Mouse (Mus musculus) B cell, adult 2 months (primary cell): ENCODE measurements around the gene Olfr1475.
"Not testable (repeated sequence)": the region's sequence is repeated elsewhere in the genome, so short reads cannot be mapped to it uniquely, and the experiment has no call there.

ENCODE experiments used
- DNase-seq, 2 experiments: peaks; one replicate each; pipeline ENCODE4 v3.0.0; 2022

The Olfr1475 gene

DNA sequence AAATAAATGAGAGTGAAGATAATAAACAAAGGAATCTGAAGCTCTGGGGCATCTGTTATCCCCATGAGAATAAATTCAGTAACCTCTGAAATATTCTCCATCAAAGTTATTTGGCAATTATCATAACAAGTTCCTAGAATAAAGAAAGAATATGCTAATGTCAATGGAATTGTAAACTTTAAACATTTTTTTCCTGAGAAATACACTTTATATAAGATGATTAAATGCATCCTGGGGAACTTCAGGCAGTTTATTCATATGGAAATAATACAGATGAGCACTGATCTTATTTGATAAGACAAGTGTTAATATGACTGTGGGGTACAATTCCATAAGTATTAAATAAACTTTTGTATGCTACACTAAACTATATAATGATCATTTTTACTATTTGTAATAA, at the start of gene Olfr1475:
Olfr1475 (minus strand) TSS at position 101 of the 400 bp plus-strand sequence.
- no peak for DNase-seq

DNA sequence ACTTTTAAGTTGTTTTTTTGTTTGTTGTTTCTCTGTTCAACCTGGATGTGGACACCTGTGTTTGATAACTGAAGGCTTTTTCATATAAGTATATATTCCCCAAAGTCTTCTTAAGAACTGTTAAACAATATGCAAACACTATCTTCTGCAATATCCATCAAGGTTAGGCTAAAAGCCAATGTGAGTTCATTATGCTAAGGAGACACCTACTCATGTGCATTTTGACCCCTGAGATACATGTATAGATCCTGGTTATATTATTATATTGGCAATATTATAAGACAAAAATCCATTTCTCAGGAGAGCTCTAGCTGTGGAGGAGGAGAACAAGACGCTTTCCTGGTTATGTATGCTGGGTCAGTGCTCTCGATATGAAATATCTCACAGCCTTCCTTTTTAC, 47.6 kb upstream of the Olfr1475 start, which contains the start of gene Olfr1480:
Olfr1480 (plus strand) TSS at position 301 of the 400 bp plus-strand sequence.
- DNase-seq = no peak

DNA sequence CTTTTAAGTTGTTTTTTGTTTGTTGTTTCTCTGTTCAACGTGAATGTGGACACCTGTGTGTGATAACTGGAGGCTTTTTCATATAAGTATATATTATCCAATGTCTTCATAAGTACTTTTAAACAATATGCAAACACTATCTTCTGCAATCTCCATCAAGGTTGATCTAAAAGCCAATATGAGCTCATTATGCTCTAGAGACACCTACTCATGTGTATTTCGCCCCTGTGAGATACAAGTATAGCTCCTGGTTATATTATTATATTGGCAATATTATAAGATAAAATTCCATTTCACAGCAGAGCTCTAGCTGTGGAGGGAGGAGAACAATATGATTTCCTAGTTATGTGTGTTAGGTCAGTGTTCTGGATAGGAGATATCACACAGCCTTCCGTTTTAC, 20.2 kb upstream of the Olfr1475 start, which contains the start of gene Olfr1477:
Olfr1477 (plus strand) TSS at position 301 of the 400 bp plus-strand sequence.
- DNase-seq = no peak

DNA sequence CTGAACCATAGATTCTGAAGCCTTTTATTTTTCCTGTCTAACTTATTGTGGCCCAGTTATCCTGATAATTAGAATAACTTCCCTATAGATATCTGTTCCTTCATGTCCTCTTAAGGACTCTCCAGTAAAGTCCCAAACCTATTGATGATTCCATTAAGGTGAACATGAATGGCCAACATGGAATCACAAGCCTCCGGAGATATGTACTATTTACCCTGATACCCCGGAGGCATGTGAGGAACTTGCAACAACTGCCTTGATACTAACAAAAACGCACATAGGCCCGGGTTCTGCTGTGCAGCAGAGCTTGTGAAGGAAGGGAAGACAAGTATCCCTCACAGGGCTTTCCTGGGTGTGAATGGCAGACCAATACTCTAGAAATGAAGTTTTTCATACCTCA, 10.7 kb downstream of the Olfr1475 start, which contains the start of gene Olfr1474:
Olfr1474 (plus strand) TSS at position 301 of the 400 bp plus-strand sequence.
- DNase-seq = not testable (repeated sequence)

DNA sequence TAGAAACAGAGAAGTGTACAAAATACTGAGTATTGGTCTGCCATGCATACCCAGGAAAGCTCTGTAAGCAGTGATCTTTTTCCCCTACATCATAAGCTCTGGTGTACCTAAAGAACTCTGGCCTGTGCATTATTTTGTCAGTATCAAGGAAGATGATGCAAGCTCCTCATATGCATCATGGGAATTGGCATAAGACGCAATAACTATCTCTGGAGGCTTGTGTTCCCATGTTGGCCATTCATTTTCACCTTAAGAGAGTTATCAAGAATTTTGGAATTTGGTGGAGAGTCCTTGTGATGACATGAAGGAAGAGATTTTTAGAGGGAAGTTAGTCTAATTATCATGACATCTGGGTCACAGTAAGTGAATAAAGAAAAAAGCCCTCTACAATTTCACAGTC, 24.0 kb downstream of the Olfr1475 start, which contains the start of gene Olfr1472:
Olfr1472 (minus strand) TSS at position 101 of the 400 bp plus-strand sequence.
- DNase-seq = no peak

DNA sequence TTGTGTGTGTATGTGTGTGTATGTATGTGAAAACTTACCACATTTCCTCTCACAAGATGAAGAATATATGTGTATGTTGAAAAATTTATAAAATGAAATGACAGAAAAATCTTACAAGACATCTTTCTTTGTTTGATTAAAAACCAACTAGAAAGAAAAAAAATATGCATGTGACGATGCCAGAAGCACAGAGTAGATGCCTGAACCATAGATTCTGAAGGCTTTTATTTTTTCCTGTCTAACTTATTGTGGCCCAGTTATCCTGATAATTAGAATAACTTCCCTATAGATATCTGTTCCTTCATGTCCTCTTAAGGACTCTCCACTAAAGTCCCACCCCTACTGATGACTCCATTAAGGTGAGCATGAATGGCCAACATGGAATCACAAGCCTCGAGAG, 36.9 kb downstream of the Olfr1475 start, which contains the start of gene Olfr1471:
Olfr1471 (plus strand) TSS at position 301 of the 400 bp plus-strand sequence.
- not testable (repeated sequence) for DNase-seq
